Mouse (Mus musculus): Measurements from ENCODE around the gene Aurkaip1. TPM values are rescaled to one million over a fixed set of nuclear protein-coding genes. Genes with fewer than 3 reads are reported as not detected.

Gene Aurkaip1
- polyA plus RNA-seq, 1 experiment from 2014 or later, result 186 TPM

- Histone ChIP-seq H3K4me3 (peak overlapping the region; percentile 81; the same call in 1 of the 2 replicates), H3K27me3 (ENCODE audit: low read depth, poor library complexity, severe bottlenecking) (no peaks in the 10 kb centered on the region), H3K9me3 (replicated peaks) (no peaks in the 10 kb centered on the region), H3K4me1 (peaks cover 34% of the 10 kb centered on the region), H3K36me3 (peaks cover 27% of the 10 kb centered on the region), H3K27ac (no peak overlapping the region)
- DNase-seq (ENCODE audit: low spot score), result no peak
- 91% methylated on average over 4 of the region's 4 CpGs for WGBS
Measured at GRCm38 (mm10) chr4:155833234-155833633, 2.2 kb downstream of the Aurkaip1 start.

- Histone ChIP-seq H3K4me3 (peak overlapping the region; percentile 14; the same call in 1 of the 2 replicates), H3K9me3 (replicated peaks) (no peaks in the 10 kb centered on the region), H3K4me1 (peaks cover 38% of the 10 kb centered on the region), H3K27me3 (ENCODE audit: low read depth, poor library complexity, severe bottlenecking) (no peaks in the 10 kb centered on the region), H3K27ac (no peak overlapping the region), H3K36me3 (peaks cover 23% of the 10 kb centered on the region)
- WGBS, result 39% methylated on average over 2 of the region's 2 CpGs
- peak; percentile 69 for DNase-seq (ENCODE audit: low spot score)
Measured at GRCm38 (mm10) chr4:155833836-155834235, 2.8 kb downstream of the Aurkaip1 start.

GRCm38 (mm10) chr4:155837404-155838010, 6.4 kb downstream of the Aurkaip1 start:
- H3K27ac ChIP-seq, result 0 out of 2 replicates have a peak overlapping the region, but pooled peaks have one; percentile 2
- no peaks in the 10 kb centered on the region for H3K9me3 ChIP-seq (replicated peaks)
- peaks cover 57% of the 10 kb centered on the region for H3K4me1 ChIP-seq
- no peak for DNase-seq (ENCODE audit: low spot score)
- peaks cover 31% of the 10 kb centered on the region for H3K36me3 ChIP-seq
- H3K4me3 ChIP-seq, result no peak overlapping the region
- WGBS, result 81% methylated on average over 11 of the region's 11 CpGs
- H3K27me3 ChIP-seq (ENCODE audit: low read depth, poor library complexity, severe bottlenecking), result peaks cover 14% of the 10 kb centered on the region

GRCm38 (mm10) chr4:155838187-155839153, 7.4 kb downstream of the Aurkaip1 start:
- Histone ChIP-seq H3K4me1 (peaks cover 47% of the 10 kb centered on the region), H3K27me3 (ENCODE audit: low read depth, poor library complexity, severe bottlenecking) (peaks cover 17% of the 10 kb centered on the region), H3K4me3 (peak overlapping the region; percentile 61), H3K27ac (peak overlapping the region; percentile 83), H3K9me3 (replicated peaks) (no peaks in the 10 kb centered on the region), H3K36me3 (peaks cover 31% of the 10 kb centered on the region)
- no peak for DNase-seq (ENCODE audit: low spot score)
- WGBS, result 55% methylated on average over 8 of the region's 8 CpGs

- peak; percentile 86 for DNase-seq (ENCODE audit: low spot score)
- peaks cover 17% of the 10 kb centered on the region for H3K27me3 ChIP-seq (ENCODE audit: low read depth, poor library complexity, severe bottlenecking)
- H3K36me3 ChIP-seq, result peaks cover 32% of the 10 kb centered on the region
- H3K27ac ChIP-seq, result peak within 1 kb of the TSS; percentile 83
- peaks cover 40% of the 10 kb centered on the region for H3K4me1 ChIP-seq
- 2% methylated on average over 16 of the region's 16 CpGs for WGBS
- H3K4me3 ChIP-seq, result peak within 1 kb of the TSS; percentile 61
- H3K9me3 ChIP-seq (replicated peaks), result no peaks in the 10 kb centered on the region
Measured at GRCm38 (mm10) chr4:155839483-155839910, 8.4 kb downstream of the Aurkaip1 start, which contains the start of gene Mxra8. Gene Mxra8 (plus strand): TSS chr4:155839680.

GRCm38 (mm10) chr4:155840076-155841002, 9.3 kb downstream of the Aurkaip1 start:
- Histone ChIP-seq H3K36me3 (peaks cover 30% of the 10 kb centered on the region), H3K27me3 (ENCODE audit: low read depth, poor library complexity, severe bottlenecking) (peaks cover 17% of the 10 kb centered on the region), H3K9me3 (replicated peaks) (no peaks in the 10 kb centered on the region), H3K4me1 (peaks cover 40% of the 10 kb centered on the region), H3K4me3 (peak overlapping the region; percentile 61), H3K27ac (peak overlapping the region; percentile 83)
- whole genome bisulfite sequencing, result 5% methylated on average over 8 of the region's 8 CpGs
- no peak for DNase-seq (ENCODE audit: low spot score)

- Histone ChIP-seq H3K27me3 (ENCODE audit: low read depth, poor library complexity, severe bottlenecking) (peaks cover 17% of the 10 kb centered on the region), H3K27ac (peak overlapping the region; percentile 83), H3K4me1 (peaks cover 40% of the 10 kb centered on the region), H3K36me3 (peaks cover 30% of the 10 kb centered on the region), H3K4me3 (peak overlapping the region; percentile 61), H3K9me3 (replicated peaks) (no peaks in the 10 kb centered on the region)
- WGBS, result under 1% methylated on average over 32 of the region's 32 CpGs
- DNase-seq (ENCODE audit: low spot score), result peak; percentile 65
Measured at GRCm38 (mm10) chr4:155841003-155841454, 10.0 kb downstream of the Aurkaip1 start.

GRCm38 (mm10) chr4:155841651-155842270, 10.7 kb downstream of the Aurkaip1 start:
- WGBS, result 34% methylated on average over 38 of the region's 38 CpGs
- H3K27me3 ChIP-seq (ENCODE audit: low read depth, poor library complexity, severe bottlenecking), result peaks cover 17% of the 10 kb centered on the region
- H3K9me3 ChIP-seq (replicated peaks), result no peaks in the 10 kb centered on the region
- no peak overlapping the region; the same call in 1 of the 2 replicates for H3K27ac ChIP-seq
- no peak for DNase-seq (ENCODE audit: low spot score)
- peaks cover 30% of the 10 kb centered on the region for H3K36me3 ChIP-seq
- H3K4me3 ChIP-seq, result peak overlapping the region; percentile 61
- peaks cover 44% of the 10 kb centered on the region for H3K4me1 ChIP-seq

GRCm38 (mm10) chr4:155843231-155843630, 12.2 kb downstream of the Aurkaip1 start:
- 94% methylated on average over 5 of the region's 5 CpGs for WGBS
- H3K9me3 ChIP-seq (replicated peaks), result no peaks in the 10 kb centered on the region
- H3K4me3 ChIP-seq, result no peak overlapping the region
- no peak for DNase-seq (ENCODE audit: low spot score)
- H3K27ac ChIP-seq, result no peak overlapping the region
- H3K27me3 ChIP-seq (ENCODE audit: low read depth, poor library complexity, severe bottlenecking), result peaks cover 17% of the 10 kb centered on the region
- peaks cover 30% of the 10 kb centered on the region for H3K36me3 ChIP-seq
- H3K4me1 ChIP-seq, result peaks cover 49% of the 10 kb centered on the region

- Histone ChIP-seq H3K27me3 (ENCODE audit: low read depth, poor library complexity, severe bottlenecking) (peaks cover 5% of the 10 kb centered on the region; the same call in 1 of the 2 replicates), H3K36me3 (peaks cover 22% of the 10 kb centered on the region), H3K4me1 (peaks cover 24% of the 10 kb centered on the region), H3K27ac (peak within 1 kb of the TSS; percentile 89), H3K9me3 (replicated peaks) (no peaks in the 10 kb centered on the region), H3K4me3 (peak within 1 kb of the TSS; percentile 82)
- peak; percentile 98 for DNase-seq (ENCODE audit: low spot score)
- 4% methylated on average over 64 of the region's 65 CpGs for WGBS
Measured at GRCm38 (mm10) chr4:155846871-155847578, 16.0 kb downstream of the Aurkaip1 start, which contains the start of gene Dvl1. Gene Dvl1 (plus strand): TSS chr4:155847402.

Data from limb, embryonic 10.5 days (tissue).